Mouse (Mus musculus): Measurements from ENCODE around the gene Ihh.

DNA sequence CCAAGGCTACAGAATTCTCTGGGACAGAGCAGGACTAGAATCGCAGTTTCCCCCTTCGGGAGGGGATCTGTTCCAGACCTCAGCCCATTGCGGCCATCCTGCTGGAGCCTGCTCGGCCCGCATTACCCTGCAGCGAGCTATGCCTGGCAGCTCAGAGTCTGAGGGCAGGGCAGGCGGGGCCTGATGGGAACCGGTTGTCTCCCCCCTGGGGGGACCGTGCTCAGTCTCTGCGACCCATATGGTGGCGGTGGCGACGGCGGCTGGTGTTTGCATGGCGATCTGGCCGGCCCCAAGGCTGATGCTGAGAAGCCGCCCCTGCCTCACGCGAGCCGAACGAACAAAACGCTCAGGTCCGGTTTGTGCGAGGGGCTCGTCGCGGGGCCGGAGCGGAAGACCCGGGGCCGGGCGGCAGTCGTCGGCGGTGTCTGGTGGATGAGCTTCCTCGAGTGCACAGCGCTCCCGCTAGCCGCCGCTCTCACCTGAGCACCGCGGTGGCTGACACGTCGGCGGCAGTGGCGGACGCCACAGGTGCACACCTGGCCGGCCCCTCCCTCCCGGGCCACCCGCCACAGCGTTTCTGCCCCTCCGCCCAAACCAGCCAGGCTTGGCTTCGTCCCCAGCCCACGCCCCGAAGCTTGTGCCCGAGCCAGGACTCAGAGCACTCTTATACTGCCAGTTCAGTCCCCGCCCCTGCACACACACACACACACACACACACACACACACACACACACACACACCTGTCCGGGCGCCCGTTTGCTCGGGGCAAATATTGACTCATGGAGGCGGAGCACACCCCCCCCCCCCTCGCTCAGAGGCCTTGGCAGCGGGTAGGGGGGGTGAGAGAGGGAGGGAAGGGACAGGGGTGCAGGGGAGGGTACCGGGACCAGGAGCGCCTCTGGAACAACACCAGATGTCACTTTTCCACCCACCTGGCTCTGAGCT, 50.9 kb downstream of the Ihh start:
- no peak for TF ChIP-seq GATA1 (IDR thresholded peaks at IDR 0.05; ENCODE audit: borderline replicate concordance, low read length)
- no peak for TF ChIP-seq FLI1 (IDR thresholded peaks at IDR 0.05; ENCODE audit: low read length)
